Mouse (Mus musculus): Measurements from ENCODE around the gene Ube3b.

GRCm38 (mm10) chr5:114465641-114466040 lies 85.2 kb downstream of the Ube3b start:
- TF ChIP-seq POLR2A (IDR thresholded peaks at IDR 0.05; ENCODE audit: extremely low read depth, insufficient read depth, low read length) (no peak), CTCF (IDR thresholded peaks at IDR 0.05; ENCODE audit: low read depth, low read length) (no peak)
